ENCODE assay signal across 21 mouse cellular contexts in genomic region chr8:71925791-71926190, GRCm38 (mm10).
"Had no signal": no experiment of that assay in that cellular context is flagged by ENCODE, and none has a peak within 500 bp of the region (broad histone marks: within the 10 kb centered on the region; RNA-seq: fewer than 3 reads in every experiment).

No protein-coding gene starts in this region.

- H3K4me1 ChIP-seq: intestine, embryonic 15.5 days; limb, embryonic 10.5 days had no signal

- H3K9ac ChIP-seq: hindbrain, embryonic 12.5 days; hindbrain, embryonic 14.5 days; intestine, embryonic 15.5 days; limb, embryonic 12.5 days had no signal

- DNase-seq: gastrocnemius, adult 2 months; gastrocnemius, postnatal 10 days; gastrocnemius, postnatal 25 days; heart, adult 2 months; heart, postnatal 10 days; heart, postnatal 4 days; kidney, adult 18-20 months; kidney, postnatal 10 days; kidney, postnatal 4 days; liver had no signal

- H3K4me2 ChIP-seq: heart, embryonic 11.5 days; hindbrain, embryonic 12.5 days; hindbrain, embryonic 14.5 days; intestine, embryonic 15.5 days; limb, embryonic 12.5 days had no signal

- ATAC-seq: hindbrain, embryonic 16.5 days; inflammation-experienced regulatory T-cells, adult 6 months; intestine, embryonic 15.5 days had no signal

- H3K4me3 ChIP-seq: gastrocnemius, adult 2 months; heart, adult 2 months; hindbrain, embryonic 10.5 days; hindbrain, embryonic 12.5 days; intestine, embryonic 15.5 days; layer of hippocampus, adult 2 months; left cerebral cortex, adult 2 months; limb, embryonic 10.5 days; limb, embryonic 12.5 days had no signal

- H3K27me3 ChIP-seq: hindbrain, embryonic 12.5 days; intestine, embryonic 15.5 days; limb, embryonic 12.5 days had no signal

- H3K27ac ChIP-seq: gastrocnemius, adult 2 months; heart, adult 2 months; hindbrain, embryonic 10.5 days; hindbrain, embryonic 12.5 days; hindbrain, embryonic 14.5 days; intestine, embryonic 15.5 days; layer of hippocampus, adult 2 months; left cerebral cortex, adult 2 months; limb, embryonic 10.5 days; limb, embryonic 12.5 days had no signal

- H3K9me3 ChIP-seq: hindbrain, embryonic 12.5 days; intestine, embryonic 15.5 days; limb, embryonic 10.5 days; limb, embryonic 12.5 days had no signal
